Mouse (Mus musculus): Measurements from ENCODE around the gene Ccdc171. TPM values are rescaled to one million over a fixed set of nuclear protein-coding genes. Genes with fewer than 3 reads are reported as not detected.

Ccdc171 gene
- total and polyA plus RNA-seq, 2 experiments: 1.4 to 6.8 TPM

- Histone ChIP-seq H3K4me1 (ENCODE audit: control insufficient read depth, insufficient read depth, low read length) (no peaks in the 10 kb centered on the region), H3K79me2 (ENCODE audit: control insufficient read depth, insufficient read depth, low read length) (no peaks in the 10 kb centered on the region), H3K9ac (ENCODE audit: low read depth, low read length) (no peak overlapping the region), H3K36me3 (ENCODE audit: control insufficient read depth, insufficient read depth, low read length) (peaks cover 7% of the 10 kb centered on the region; the same call in 1 of the 2 replicates), H3K4me3 (ENCODE audit: insufficient read depth, low read depth, low read length) (no peak overlapping the region), H3K27ac (replicated peaks; ENCODE audit: insufficient read depth, low read depth, low read length) (no peak overlapping the region), H3K27me3 (ENCODE audit: control insufficient read depth, insufficient read depth, low read length) (no peaks in the 10 kb centered on the region)
- WGBS: 82% methylated on average over 7 of the region's 7 CpGs
- TF ChIP-seq CTCF (IDR thresholded peaks at IDR 0.05; ENCODE audit: low read depth, low read length) (no peak), POLR2A (IDR thresholded peaks at IDR 0.05; ENCODE audit: extremely low read depth, insufficient read depth, low read length) (no peak)
- no peak for DNase-seq (ENCODE audit: extremely low read depth, low read depth, low spot score)
These were observed 157.5 kb downstream of the Ccdc171 start for GRCm38 (mm10) chr4:83682866-83683265.

- no peak overlapping the region for H3K4me3 ChIP-seq (ENCODE audit: insufficient read depth, low read depth, low read length)
- H3K4me1 ChIP-seq (ENCODE audit: control insufficient read depth, insufficient read depth, low read length): no peaks in the 10 kb centered on the region
- H3K9ac ChIP-seq (ENCODE audit: low read depth, low read length): no peak overlapping the region
- no peaks in the 10 kb centered on the region for H3K79me2 ChIP-seq (ENCODE audit: control insufficient read depth, insufficient read depth, low read length)
- H3K27me3 ChIP-seq (ENCODE audit: control insufficient read depth, insufficient read depth, low read length): no peaks in the 10 kb centered on the region
- WGBS: 47% methylated on average over 3 of the region's 3 CpGs
- H3K27ac ChIP-seq (replicated peaks; ENCODE audit: insufficient read depth, low read depth, low read length): no peak overlapping the region
- H3K36me3 ChIP-seq (ENCODE audit: control insufficient read depth, insufficient read depth, low read length): peaks cover 2% of the 10 kb centered on the region; the same call in 1 of the 2 replicates
- no peak for TF ChIP-seq CTCF (IDR thresholded peaks at IDR 0.05; ENCODE audit: low read depth, low read length)
- no peak for TF ChIP-seq POLR2A (IDR thresholded peaks at IDR 0.05; ENCODE audit: extremely low read depth, insufficient read depth, low read length)
- peak; percentile 57 for DNase-seq (ENCODE audit: extremely low read depth, low read depth, low spot score)
These were observed 174.8 kb downstream of the Ccdc171 start for GRCm38 (mm10) chr4:83700190-83700589.

GRCm38 (mm10) chr4:83716996-83717395 lies 191.7 kb downstream of the Ccdc171 start:
- Histone ChIP-seq H3K9ac (ENCODE audit: low read depth, low read length) (no peak overlapping the region), H3K79me2 (ENCODE audit: control insufficient read depth, insufficient read depth, low read length) (no peaks in the 10 kb centered on the region), H3K36me3 (ENCODE audit: control insufficient read depth, insufficient read depth, low read length) (no peaks in the 10 kb centered on the region), H3K27me3 (ENCODE audit: control insufficient read depth, insufficient read depth, low read length) (no peaks in the 10 kb centered on the region), H3K27ac (replicated peaks; ENCODE audit: insufficient read depth, low read depth, low read length) (no peak overlapping the region), H3K4me3 (ENCODE audit: insufficient read depth, low read depth, low read length) (no peak overlapping the region), H3K4me1 (ENCODE audit: control insufficient read depth, insufficient read depth, low read length) (no peaks in the 10 kb centered on the region)
- 89% methylated on average over 1 of the region's 1 CpGs for WGBS
- DNase-seq (ENCODE audit: extremely low read depth, low read depth, low spot score): no peak
- no peak for TF ChIP-seq CTCF (IDR thresholded peaks at IDR 0.05; ENCODE audit: low read depth, low read length)

GRCm38 (mm10) chr4:83719816-83720215 lies 194.5 kb downstream of the Ccdc171 start:
- no peak for DNase-seq (ENCODE audit: extremely low read depth, low read depth, low spot score)
- Histone ChIP-seq H3K27me3 (ENCODE audit: control insufficient read depth, insufficient read depth, low read length) (no peaks in the 10 kb centered on the region), H3K9ac (ENCODE audit: low read depth, low read length) (no peak overlapping the region), H3K27ac (replicated peaks; ENCODE audit: insufficient read depth, low read depth, low read length) (no peak overlapping the region), H3K36me3 (ENCODE audit: control insufficient read depth, insufficient read depth, low read length) (no peaks in the 10 kb centered on the region), H3K79me2 (ENCODE audit: control insufficient read depth, insufficient read depth, low read length) (no peaks in the 10 kb centered on the region), H3K4me3 (ENCODE audit: insufficient read depth, low read depth, low read length) (no peak overlapping the region), H3K4me1 (ENCODE audit: control insufficient read depth, insufficient read depth, low read length) (no peaks in the 10 kb centered on the region)
- WGBS: 86% methylated on average over 11 of the region's 11 CpGs
- TF ChIP-seq POLR2A (IDR thresholded peaks at IDR 0.05; ENCODE audit: extremely low read depth, insufficient read depth, low read length) (no peak), CTCF (IDR thresholded peaks at IDR 0.05; ENCODE audit: low read depth, low read length) (no peak)

- no peaks in the 10 kb centered on the region for H3K4me1 ChIP-seq (ENCODE audit: control insufficient read depth, insufficient read depth, low read length)
- no peaks in the 10 kb centered on the region for H3K36me3 ChIP-seq (ENCODE audit: control insufficient read depth, insufficient read depth, low read length)
- WGBS: 12% methylated on average over 2 of the region's 2 CpGs
- no peaks in the 10 kb centered on the region for H3K79me2 ChIP-seq (ENCODE audit: control insufficient read depth, insufficient read depth, low read length)
- peak; percentile 5 for DNase-seq (ENCODE audit: extremely low read depth, low read depth, low spot score)
- H3K27ac ChIP-seq (replicated peaks; ENCODE audit: insufficient read depth, low read depth, low read length): no peak overlapping the region
- no peak overlapping the region for H3K4me3 ChIP-seq (ENCODE audit: insufficient read depth, low read depth, low read length)
- TF ChIP-seq CTCF (IDR thresholded peaks at IDR 0.05; ENCODE audit: low read depth, low read length) (no peak), POLR2A (IDR thresholded peaks at IDR 0.05; ENCODE audit: extremely low read depth, insufficient read depth, low read length) (no peak)
- no peak overlapping the region for H3K9ac ChIP-seq (ENCODE audit: low read depth, low read length)
- no peaks in the 10 kb centered on the region for H3K27me3 ChIP-seq (ENCODE audit: control insufficient read depth, insufficient read depth, low read length)
These were observed 199.8 kb downstream of the Ccdc171 start for GRCm38 (mm10) chr4:83725136-83725535.

- 92% methylated on average over 9 of the region's 9 CpGs for WGBS
- no peaks in the 10 kb centered on the region for H3K4me1 ChIP-seq (ENCODE audit: control insufficient read depth, insufficient read depth, low read length)
- H3K27ac ChIP-seq (replicated peaks; ENCODE audit: insufficient read depth, low read depth, low read length): no peak overlapping the region
These were observed 214.0 kb downstream of the Ccdc171 start for GRCm38 (mm10) chr4:83739137-83739890.

More at GRCm38 (mm10) chr4:83739137-83739890, 214.0 kb downstream of the Ccdc171 start:
- Histone ChIP-seq H3K79me2 (ENCODE audit: control insufficient read depth, insufficient read depth, low read length) (no peaks in the 10 kb centered on the region), H3K27me3 (ENCODE audit: control insufficient read depth, insufficient read depth, low read length) (no peaks in the 10 kb centered on the region), H3K36me3 (ENCODE audit: control insufficient read depth, insufficient read depth, low read length) (no peaks in the 10 kb centered on the region; the same call in 1 of the 2 replicates), H3K4me3 (ENCODE audit: insufficient read depth, low read depth, low read length) (no peak overlapping the region), H3K9ac (ENCODE audit: low read depth, low read length) (no peak overlapping the region)
- no peak for DNase-seq (ENCODE audit: extremely low read depth, low read depth, low spot score)
- no peak for TF ChIP-seq CTCF (IDR thresholded peaks at IDR 0.05; ENCODE audit: low read depth, low read length)
- no peak for TF ChIP-seq POLR2A (IDR thresholded peaks at IDR 0.05; ENCODE audit: extremely low read depth, insufficient read depth, low read length)

All from liver, adult 2 months (tissue).